ENCODE assay signal across 8 mouse cellular contexts in the genomic region with DNA sequence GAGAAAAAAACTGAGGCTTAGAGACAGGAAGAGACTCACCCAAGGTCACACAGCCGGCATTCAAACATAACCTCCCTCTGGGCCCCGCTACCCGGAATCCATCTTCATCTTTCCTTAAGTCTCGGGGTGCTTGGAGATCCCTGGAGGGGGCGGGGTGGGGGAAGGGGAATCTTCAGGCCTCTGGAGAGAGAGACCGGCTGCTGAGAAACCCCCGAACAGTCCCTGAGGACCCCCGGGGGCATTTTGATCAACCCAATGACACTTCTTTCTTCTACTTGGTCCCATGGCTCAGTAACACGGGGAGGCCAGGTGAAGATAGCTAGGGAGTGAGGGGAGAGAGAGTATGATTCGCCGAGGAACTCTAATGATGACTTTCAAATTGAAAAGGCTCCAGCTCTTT. TPM values are rescaled to one million over a fixed set of nuclear protein-coding genes. Genes with fewer than 3 reads are reported as not detected.
DNase-seq lines count a peak whose midpoint lies in the region; ATAC-seq and TF ChIP-seq lines count a peak whose summit lies in the region.
"Had no signal": no experiment of that assay in that cellular context is flagged by ENCODE, and none has a peak within 500 bp of the region (broad histone marks: within the 10 kb centered on the region; RNA-seq: fewer than 3 reads in every experiment).

No protein-coding gene starts in this region.

- DNase-seq in lung, adult 2 months = no peak
- DNase-seq in lung, postnatal 36 days = no peak
- DNase-seq in cerebellum, adult 18-20 months = no peak
- DNase-seq: kidney, adult 11 months had no signal

- peaks cover 3% of the 10 kb centered on the region; the same call in 1 of the 2 replicates for H3K4me1 ChIP-seq in lung, adult 2 months (ENCODE audit: control insufficient read depth, insufficient read depth, low read length)
- peaks cover 36% of the 10 kb centered on the region for H3K4me1 ChIP-seq in forebrain, embryonic 13.5 days
- peaks cover 28% of the 10 kb centered on the region for H3K4me1 ChIP-seq in limb, embryonic 12.5 days (replicated peaks)
- peaks cover 16% of the 10 kb centered on the region for H3K4me1 ChIP-seq in olfactory bulb, adult 2 months (ENCODE audit: control insufficient read depth, insufficient read depth, low read length)

- H3K36me3 ChIP-seq in forebrain, embryonic 13.5 days (ENCODE audit: poor library complexity, severe bottlenecking) = peaks cover 12% of the 10 kb centered on the region
- peaks cover 31% of the 10 kb centered on the region for H3K36me3 ChIP-seq in limb, embryonic 12.5 days

- peak overlapping the region; percentile 87 for H3K9ac ChIP-seq in forebrain, embryonic 13.5 days
- peak overlapping the region; percentile 92 for H3K9ac ChIP-seq in limb, embryonic 12.5 days (replicated peaks)

- no peak for TF ChIP-seq CTCF in lung, adult 2 months (IDR thresholded peaks at IDR 0.05; ENCODE audit: insufficient read depth, low read length)
- TF ChIP-seq CTCF in olfactory bulb, adult 2 months (IDR thresholded peaks at IDR 0.05; ENCODE audit: insufficient read depth, low read depth, low read length) = no peak

- WGBS in lung, adult 2 months = 25% methylated on average over 11 of the region's 11 CpGs
- WGBS in forebrain, embryonic 13.5 days = 9% methylated on average over 11 of the region's 11 CpGs
- WGBS in limb, embryonic 12.5 days = 5% methylated on average over 11 of the region's 11 CpGs
- WGBS in olfactory bulb, adult 2 months = 4% methylated on average over 11 of the region's 11 CpGs

- peak overlapping the region; percentile 92 for H3K4me2 ChIP-seq in forebrain, embryonic 13.5 days
- H3K4me2 ChIP-seq in limb, embryonic 12.5 days = peak overlapping the region; percentile 83

- H3K9me3 ChIP-seq in forebrain, embryonic 13.5 days (replicated peaks) = no peaks in the 10 kb centered on the region
- no peaks in the 10 kb centered on the region for H3K9me3 ChIP-seq in limb, embryonic 12.5 days

- TF ChIP-seq POLR2A in lung, adult 2 months (IDR thresholded peaks at IDR 0.05; ENCODE audit: borderline replicate concordance, extremely low read depth, low read depth, low read length) = no peak
- no peak for TF ChIP-seq POLR2A in olfactory bulb, adult 2 months (IDR thresholded peaks at IDR 0.05; ENCODE audit: insufficient read depth, low read depth, low read length)

- peak overlapping the region; percentile 56 for H3K4me3 ChIP-seq in lung, adult 2 months (replicated peaks; ENCODE audit: extremely low read depth, low read depth, low read length)
- H3K4me3 ChIP-seq in forebrain, embryonic 13.5 days = peak overlapping the region; percentile 73
- peak overlapping the region; percentile 88 for H3K4me3 ChIP-seq in limb, embryonic 12.5 days (replicated peaks)
- H3K4me3 ChIP-seq in olfactory bulb, adult 2 months (ENCODE audit: insufficient read depth, low read depth, low read length) = peak overlapping the region; percentile 86

- no peak overlapping the region for H3K27ac ChIP-seq in forebrain, embryonic 13.5 days
- peak overlapping the region; percentile 96 for H3K27ac ChIP-seq in limb, embryonic 12.5 days
- H3K27ac ChIP-seq in olfactory bulb, adult 2 months (ENCODE audit: insufficient read depth, low read depth, low read length) = no peak overlapping the region

- no peaks in the 10 kb centered on the region for H3K27me3 ChIP-seq in forebrain, embryonic 13.5 days
- H3K27me3 ChIP-seq in limb, embryonic 12.5 days = no peaks in the 10 kb centered on the region

- ATAC-seq in forebrain, embryonic 13.5 days = no peak
- no peak for ATAC-seq in limb, embryonic 12.5 days (ENCODE audit: insufficient number of reproducible peaks, insufficient read depth, low FRiP score, low TSS enrichment, low read depth)
- no peak for ATAC-seq in monocyte, adult 5-6 weeks (replicated peaks; ENCODE audit: insufficient number of reproducible peaks, low FRiP score, low TSS enrichment, poor library complexity, severe bottlenecking)

RNA-seq across cellular contexts. Expression of a gene that starts 0.9 kb away (rescaled TPM):
- 31.7 and 41.1 TPM in 2 replicates for polyA plus RNA-seq in lung, adult 2 months (2012; rRNA removed)
- polyA plus RNA-seq in forebrain, embryonic 13.5 days (2015; fragmentation: Nextera tagmentation; extraction: Ambion mirVana) = 2.0 and 2.3 TPM in 2 replicates
- 9.8 and 12.5 TPM in 2 replicates for polyA plus RNA-seq in limb, embryonic 12.5 days (2016; fragmentation: Nextera tagmentation; extraction: Ambion mirVana)
- polyA plus RNA-seq in olfactory bulb, adult 2 months (2012; ENCODE audit: insufficient read depth, insufficient read length, low replicate concordance, missing spikeins) = not detected in 2 replicates
- total RNA-seq in monocyte, adult 5-6 weeks (2017) = not detected in 3 replicates

RNA-seq across cellular contexts. Expression of a gene that starts 15.6 kb away (rescaled TPM):
- 12.5 and 27.7 TPM in 2 replicates for polyA plus RNA-seq in lung, adult 2 months (2012; rRNA removed)
- 9.2 and 18.2 TPM in 2 replicates for polyA plus RNA-seq in forebrain, embryonic 13.5 days (2015; fragmentation: Nextera tagmentation; extraction: Ambion mirVana)
- 13.2 and 16.2 TPM in 2 replicates for polyA plus RNA-seq in limb, embryonic 12.5 days (2016; fragmentation: Nextera tagmentation; extraction: Ambion mirVana)
- not detected in 2 replicates for polyA plus RNA-seq in olfactory bulb, adult 2 months (2012; ENCODE audit: insufficient read depth, insufficient read length, low replicate concordance, missing spikeins)
- total RNA-seq in monocyte, adult 5-6 weeks (2017) = not detected in 3 replicates

RNA-seq across cellular contexts. Expression of a gene that starts 30.3 kb away (rescaled TPM):
- 9.8 and 10.4 TPM in 2 replicates for polyA plus RNA-seq in lung, adult 2 months (2012; rRNA removed)
- 0.14 and 0.37 TPM in 2 replicates for polyA plus RNA-seq in forebrain, embryonic 13.5 days (2015; fragmentation: Nextera tagmentation; extraction: Ambion mirVana)
- polyA plus RNA-seq in limb, embryonic 12.5 days (2016; fragmentation: Nextera tagmentation; extraction: Ambion mirVana) = 0.96 and 1.1 TPM in 2 replicates
- not detected in 2 replicates for polyA plus RNA-seq in olfactory bulb, adult 2 months (2012; ENCODE audit: insufficient read depth, insufficient read length, low replicate concordance, missing spikeins)
- 9.8 to 15.4 TPM (median 14.0 TPM) in 3 replicates for total RNA-seq in monocyte, adult 5-6 weeks (2017)

RNA-seq across cellular contexts. Expression of a gene that starts 33.3 kb away (rescaled TPM):
- 97.2 and 121 TPM in 2 replicates for polyA plus RNA-seq in lung, adult 2 months (2012; rRNA removed)
- 7.7 and 8.3 TPM in 2 replicates for polyA plus RNA-seq in forebrain, embryonic 13.5 days (2015; fragmentation: Nextera tagmentation; extraction: Ambion mirVana)
- 16.0 and 16.2 TPM in 2 replicates for polyA plus RNA-seq in limb, embryonic 12.5 days (2016; fragmentation: Nextera tagmentation; extraction: Ambion mirVana)
- polyA plus RNA-seq in olfactory bulb, adult 2 months (2012; ENCODE audit: insufficient read depth, insufficient read length, low replicate concordance, missing spikeins) = not detected in 2 replicates
- total RNA-seq in monocyte, adult 5-6 weeks (2017) = 13.1 to 26.6 TPM (median 15.6 TPM) in 3 replicates

RNA-seq across cellular contexts. Expression of a gene that starts 47.9 kb away (rescaled TPM):
- polyA plus RNA-seq in lung, adult 2 months (2012; rRNA removed) = 279 and 310 TPM in 2 replicates
- polyA plus RNA-seq in forebrain, embryonic 13.5 days (2015; fragmentation: Nextera tagmentation; extraction: Ambion mirVana) = 271 and 296 TPM in 2 replicates
- 108 and 123 TPM in 2 replicates for polyA plus RNA-seq in limb, embryonic 12.5 days (2016; fragmentation: Nextera tagmentation; extraction: Ambion mirVana)
- polyA plus RNA-seq in olfactory bulb, adult 2 months (2012; ENCODE audit: insufficient read depth, insufficient read length, low replicate concordance, missing spikeins) = 1,020 and 1,388 TPM in 2 replicates
- 169 to 298 TPM (median 195 TPM) in 3 replicates for total RNA-seq in monocyte, adult 5-6 weeks (2017)

Comparison
In these comparisons a context has a peak if more than half of its experiments do, and no peak if none do; other contexts are left out.
1. RNA of a gene that starts 15.6 kb away (polyA plus RNA-seq): 12.5 to 27.7 TPM in lung, adult 2 months, 9.2 to 18.2 TPM in forebrain, embryonic 13.5 days and 13.2 to 16.2 TPM in limb, embryonic 12.5 days; not detected in olfactory bulb, adult 2 months; every median in the first group is over 10 times any median in the second.
2. Peak in every context shown above with its lines, with median percentiles within 50 percentile points of each other: H3K4me3 ChIP-seq.